Mouse (Mus musculus) spleen, postnatal 4 days (tissue): ENCODE measurements around the gene Inafm1.
"Not testable (repeated sequence)": the region's sequence is repeated elsewhere in the genome, so short reads cannot be mapped to it uniquely, and the experiment has no call there.

Experiments
- DNase-seq, 2 experiments: peaks; one replicate each; pipeline ENCODE4 v3.0.0; 2022; ENCODE audit warnings: low spot score in 2 of 2

Gene Inafm1

DNA sequence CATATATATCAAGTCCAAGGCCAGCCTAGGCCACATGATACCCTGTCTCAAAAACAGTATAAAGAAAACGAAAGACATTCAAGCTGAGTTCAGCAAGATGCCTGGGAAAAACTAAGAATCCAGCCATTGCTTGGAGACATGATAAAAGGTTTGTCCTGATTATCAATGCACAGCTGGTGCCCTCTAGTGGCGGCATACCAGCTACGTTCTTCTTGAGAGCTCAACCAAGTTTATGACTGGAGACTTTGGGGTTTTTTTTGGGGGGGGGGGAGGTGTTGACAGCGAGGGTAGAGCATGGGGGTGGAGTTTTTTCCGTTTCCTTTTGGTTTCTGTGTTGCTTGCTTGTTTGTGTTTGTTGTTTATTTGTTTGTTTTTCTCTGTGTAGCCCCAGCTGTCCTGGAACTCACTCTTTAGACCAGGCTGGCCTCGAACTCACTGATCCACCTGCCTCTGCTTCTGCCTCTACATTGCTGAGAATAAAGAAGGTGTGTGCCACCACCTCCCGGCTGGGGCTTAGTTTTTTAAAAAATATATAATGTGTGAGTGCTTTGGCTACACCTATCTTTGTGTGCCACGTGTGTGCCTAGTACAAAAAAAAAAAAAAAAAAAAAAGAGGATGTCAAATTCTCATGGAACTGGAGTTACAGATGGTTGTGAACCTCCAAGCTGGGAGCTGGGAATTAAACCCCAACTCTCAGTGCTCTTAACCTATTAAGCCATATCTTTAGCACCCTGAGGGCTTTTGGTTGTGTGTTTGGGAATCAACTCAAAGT, 10.2 kb downstream of the Inafm1 start:
- DNase-seq: peak; percentile 79 to 92

- no peak for DNase-seq
Observed at GRCm38 (mm10) chr7:16261097-16261496, 12.3 kb downstream of the Inafm1 start.

GRCm38 (mm10) chr7:16259110-16259590, 14.3 kb downstream of the Inafm1 start, which contains the start of gene C5ar1:
Gene C5ar1, minus strand, starts transcription at chr7:16259540.
- no peak for DNase-seq

DNA sequence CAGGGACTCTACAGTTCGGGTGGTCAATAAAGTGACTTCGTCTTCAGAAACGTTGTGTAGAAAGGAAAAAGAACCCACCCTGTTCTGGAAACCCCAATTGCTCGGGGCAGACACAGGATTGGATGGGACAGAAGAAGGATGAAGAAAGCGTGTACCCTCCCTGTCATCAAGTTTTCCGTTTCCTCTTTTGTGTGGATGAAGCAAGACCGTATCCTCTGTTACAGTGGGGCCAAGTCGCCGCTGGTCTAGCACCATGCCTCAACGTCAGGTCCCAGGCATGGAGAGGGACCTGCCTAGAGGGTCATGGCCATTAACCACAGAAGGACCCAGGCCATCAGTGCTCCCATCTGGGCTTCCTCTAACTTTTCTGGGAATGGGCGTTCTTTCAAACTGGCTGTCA, 15.6 kb downstream of the Inafm1 start:
- DNase-seq: no peak

DNA sequence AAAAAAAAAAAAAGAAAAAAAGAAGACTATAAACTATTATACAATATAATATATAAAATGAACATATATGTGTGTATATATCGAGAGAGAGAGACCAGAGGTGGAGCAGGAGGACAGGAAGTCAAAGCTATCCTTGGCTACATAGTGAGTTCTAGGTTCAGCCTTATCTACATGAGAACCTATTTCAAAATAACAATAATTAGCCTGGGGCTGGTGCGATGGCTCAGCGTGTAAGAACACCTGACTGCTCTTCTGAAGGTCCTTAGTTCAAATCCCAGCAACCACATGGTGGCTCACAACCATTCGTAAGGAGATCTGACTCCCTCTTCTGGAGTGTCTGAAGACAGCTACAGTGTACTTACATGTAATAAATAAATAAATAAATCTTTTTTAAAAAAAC, 17.5 kb downstream of the Inafm1 start:
- DNase-seq: not testable (repeated sequence)

DNA sequence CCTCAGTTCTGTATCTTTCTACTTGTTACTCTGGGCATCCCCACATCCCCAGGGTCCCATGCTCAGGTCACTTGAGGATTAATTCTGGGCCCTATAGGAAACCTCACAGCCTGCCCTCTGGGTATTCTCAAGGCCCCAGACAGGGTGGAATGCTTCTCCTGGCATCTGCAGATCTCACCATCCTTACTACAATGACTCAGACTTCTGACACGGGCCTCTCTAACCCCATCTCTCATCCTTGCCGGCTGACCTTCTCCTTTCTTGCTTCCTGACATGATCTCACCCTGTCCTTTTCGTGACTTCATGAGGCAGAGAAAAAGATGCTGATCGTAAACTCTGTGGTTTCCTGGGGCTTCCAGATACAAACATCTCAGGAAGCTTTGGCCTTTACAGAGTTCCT, 19.2 kb downstream of the Inafm1 start:
- DNase-seq: no peak

DNA sequence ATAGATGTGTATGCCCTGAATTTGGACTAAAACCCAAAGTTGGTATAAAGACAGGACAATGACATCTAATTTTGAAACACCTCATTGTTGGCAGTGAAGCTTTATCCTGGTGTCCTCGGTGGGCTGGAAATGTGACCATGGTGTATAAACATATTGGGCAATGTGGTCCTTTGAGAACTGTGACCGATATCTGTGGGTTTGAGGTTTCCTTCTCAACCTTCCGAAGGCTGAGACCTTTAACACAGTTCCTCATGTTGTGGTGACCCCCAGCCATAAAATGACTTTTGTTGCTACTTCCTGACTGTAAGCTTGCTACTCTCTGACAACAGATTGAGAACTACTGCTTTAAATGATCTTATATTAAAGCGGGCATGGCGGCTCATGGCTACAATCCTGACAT, 22.7 kb downstream of the Inafm1 start:
- no peak for DNase-seq

DNA sequence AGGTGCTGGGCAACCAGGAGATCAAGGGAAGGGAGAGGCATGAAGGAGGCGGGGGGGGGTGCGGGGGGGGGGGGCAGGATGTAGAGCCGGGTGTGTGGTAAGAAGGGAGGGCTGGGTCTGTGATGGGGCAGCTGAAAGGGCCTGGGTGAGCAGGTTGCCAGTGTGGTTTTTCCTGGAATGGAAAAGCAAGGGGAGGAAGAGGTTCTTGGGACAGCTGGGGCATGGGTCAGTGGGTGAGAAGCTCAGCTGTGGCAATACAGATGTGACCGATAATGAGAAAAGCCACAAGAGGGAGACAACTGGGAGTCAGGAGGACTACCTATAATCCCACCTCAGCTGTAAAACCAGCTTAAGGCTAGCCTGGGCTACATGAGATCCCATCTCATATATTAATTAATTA, 27.5 kb downstream of the Inafm1 start:
- no peak for DNase-seq

DNA sequence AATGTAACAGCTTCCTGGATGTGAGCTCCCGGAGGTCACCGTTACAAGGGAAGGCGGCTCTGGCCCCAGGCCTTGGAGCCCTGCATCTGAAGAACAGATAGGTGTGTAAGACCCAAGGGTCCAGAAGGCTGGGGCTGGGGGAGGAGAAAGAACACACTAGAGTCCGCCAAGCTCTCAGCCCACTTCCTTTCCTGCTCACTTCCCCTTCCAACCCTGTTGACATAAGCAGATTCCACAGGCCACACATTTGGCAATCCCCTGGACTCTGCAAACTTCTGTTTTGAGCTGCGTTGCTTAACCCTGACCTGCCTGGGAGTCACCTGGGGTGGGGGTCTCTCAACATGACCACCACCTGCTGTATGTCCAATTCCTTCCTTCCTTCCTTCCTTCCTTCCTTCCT, 29.4 kb downstream of the Inafm1 start, which contains the start of gene C5ar2:
Gene C5ar2, minus strand, starts transcription at position 88 of the 400 bp plus-strand sequence.
- no peak for DNase-seq

GRCm38 (mm10) chr7:16242198-16242597, 31.2 kb downstream of the Inafm1 start:
- DNase-seq: no peak

GRCm38 (mm10) chr7:16241787-16242186, 31.6 kb downstream of the Inafm1 start:
- DNase-seq: no peak

GRCm38 (mm10) chr7:16240978-16241303, 32.5 kb downstream of the Inafm1 start:
- no peak for DNase-seq

GRCm38 (mm10) chr7:16240281-16240977, 33.0 kb downstream of the Inafm1 start:
- no peak for DNase-seq

DNA sequence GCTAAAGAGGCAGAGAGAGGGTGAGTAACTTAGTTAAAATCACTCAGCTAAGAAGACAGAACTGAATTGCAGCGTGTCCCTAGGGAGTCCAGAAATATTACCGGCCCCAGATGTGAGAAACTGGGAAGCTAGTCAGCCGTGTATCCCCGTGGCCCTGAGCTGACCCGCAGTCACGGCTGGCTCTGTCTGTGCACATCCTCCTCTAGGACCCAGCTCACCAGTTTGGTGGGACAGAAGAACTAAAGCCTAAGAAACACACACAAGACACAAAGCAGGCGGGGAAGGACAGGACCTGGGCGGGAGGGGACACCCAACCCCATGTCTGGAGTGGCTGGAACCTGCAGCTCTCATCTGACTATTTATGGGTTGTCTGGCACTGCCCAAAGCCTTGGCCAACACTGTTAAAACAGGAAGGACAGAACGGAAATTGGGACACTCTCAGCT, 33.8 kb downstream of the Inafm1 start:
- DNase-seq: peak; percentile 58 to 80

- DNase-seq: no peak
Observed at GRCm38 (mm10) chr7:16229869-16230268, 43.5 kb downstream of the Inafm1 start.
